Mouse (Mus musculus): ENCODE results near the gene Phf24.
A peak's percentile ranks its signal among the peaks of the same experiment; 100 is the strongest.

Gene Phf24

DNA sequence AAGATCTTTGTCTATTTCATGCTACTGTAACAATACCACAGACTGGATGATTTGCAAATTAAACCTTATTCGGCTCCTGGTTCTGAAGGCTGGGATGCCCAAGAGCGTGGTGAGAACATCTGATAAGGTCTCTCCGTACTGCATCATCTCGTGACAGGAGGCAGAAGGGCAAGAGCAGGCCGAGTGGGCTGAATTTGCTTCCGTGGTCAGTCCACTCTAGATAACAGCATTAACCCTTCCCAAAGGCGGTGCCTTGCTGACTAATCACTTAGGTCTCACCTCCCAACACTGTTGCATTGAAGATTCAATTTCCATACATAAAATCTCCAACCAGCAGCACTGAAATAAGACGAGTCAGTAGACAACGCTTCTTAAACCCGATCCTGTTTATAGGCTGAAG, 3.1 kb upstream of the Phf24 start:
- DNase-seq (ENCODE audit: low read depth, low spot score) = no peak

DNA sequence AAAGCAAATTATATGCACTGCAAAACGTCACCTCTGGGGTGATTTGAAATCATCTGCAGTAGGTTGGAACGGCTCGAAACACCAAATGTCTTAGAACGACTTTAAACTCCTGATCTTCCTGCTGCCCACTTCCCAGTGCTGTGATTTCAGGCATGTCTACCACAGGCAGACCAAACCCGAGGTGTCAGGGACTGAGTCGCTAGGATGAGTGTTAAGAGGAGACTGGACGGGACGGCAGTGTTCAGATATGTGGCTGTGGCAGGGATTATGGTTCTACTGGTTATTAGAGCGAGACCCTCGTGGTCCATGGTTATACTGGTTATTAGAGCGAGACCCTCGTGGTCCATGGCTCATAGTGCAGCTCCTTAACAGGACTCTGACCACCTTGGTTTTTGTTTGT, 1.1 kb upstream of the Phf24 start:
- DNase-seq (ENCODE audit: low read depth, low spot score) = no peak

DNA sequence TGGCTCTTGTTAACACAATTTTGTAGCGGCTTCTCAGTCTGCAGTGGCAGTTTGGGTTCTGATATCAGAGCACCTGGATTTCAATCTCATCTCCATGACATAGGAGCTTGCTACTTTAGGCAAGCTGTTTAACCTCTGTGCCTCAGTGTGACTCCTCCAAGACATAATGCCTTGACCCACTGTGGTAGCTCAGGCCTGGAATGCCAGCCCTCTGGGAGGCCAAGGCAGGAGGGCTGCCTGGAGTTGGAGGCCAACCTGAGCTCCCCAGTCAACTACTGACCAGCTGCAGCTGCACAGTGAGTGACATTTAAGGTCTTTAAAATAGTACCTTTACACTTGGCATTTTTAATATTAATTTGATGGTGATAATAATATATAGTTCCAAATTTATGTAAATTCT, 494 bp upstream of the Phf24 start:
- DNase-seq (ENCODE audit: low read depth, low spot score) = no peak

DNA sequence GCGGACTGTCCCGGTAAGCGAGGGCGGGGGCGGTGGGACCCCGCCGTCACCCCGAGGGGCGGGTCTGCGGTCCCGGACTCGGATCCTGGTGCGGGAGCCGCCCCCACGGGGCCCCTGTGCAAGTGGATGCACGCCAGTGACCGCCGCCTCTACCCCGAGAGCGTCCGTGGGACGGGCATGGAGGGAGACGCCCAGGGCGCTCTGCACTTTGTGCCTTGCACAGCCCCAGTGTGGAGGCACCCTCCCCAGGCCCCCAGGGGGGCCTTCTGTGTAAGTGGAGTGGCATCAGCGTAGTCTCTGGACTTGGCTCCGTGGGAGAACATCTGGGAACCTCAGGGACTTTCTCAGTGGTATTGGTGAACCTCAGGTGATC, 928 bp downstream of the Phf24 start:
- no peak for DNase-seq (ENCODE audit: low read depth, low spot score)

DNA sequence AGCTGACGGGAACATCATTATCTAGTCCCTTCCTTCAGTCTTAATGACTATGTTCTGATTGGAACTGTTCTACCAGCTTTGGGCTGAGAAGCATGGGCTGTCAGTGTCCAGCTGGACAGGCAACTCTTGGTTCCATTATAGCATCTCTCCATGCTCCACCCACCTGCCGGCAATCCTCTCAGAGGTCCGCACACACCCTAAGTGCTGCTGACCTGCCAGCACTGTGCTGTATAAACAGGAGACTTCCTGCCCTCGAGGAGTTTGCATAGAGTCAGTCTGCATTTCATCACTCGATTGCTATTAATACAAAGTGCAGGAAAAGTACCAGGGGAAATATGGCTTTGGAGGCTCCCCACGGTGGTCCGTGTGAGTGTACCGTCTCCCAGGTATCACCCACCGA, 4.3 kb downstream of the Phf24 start:
- no peak for DNase-seq (ENCODE audit: low read depth, low spot score)

DNA sequence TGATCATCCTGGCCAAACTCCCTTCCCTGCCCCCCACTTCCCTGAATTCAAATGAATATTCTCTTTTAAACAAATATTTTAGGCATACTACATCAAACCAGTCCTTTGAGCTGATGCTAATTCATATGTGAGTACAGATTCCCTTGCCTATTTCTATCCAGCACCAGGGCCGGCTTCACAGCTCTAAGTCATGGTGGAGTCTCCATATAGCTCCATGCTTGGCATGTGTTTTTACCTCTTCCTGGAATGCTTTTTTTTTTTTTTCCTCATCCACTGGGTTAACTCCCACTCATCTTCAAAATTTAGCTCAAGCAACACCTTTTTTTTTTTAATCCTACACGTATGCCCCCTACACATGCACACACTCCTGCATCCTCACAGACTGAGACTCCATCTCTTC, 5.1 kb downstream of the Phf24 start:
- DNase-seq (ENCODE audit: low read depth, low spot score) = no peak

DNA sequence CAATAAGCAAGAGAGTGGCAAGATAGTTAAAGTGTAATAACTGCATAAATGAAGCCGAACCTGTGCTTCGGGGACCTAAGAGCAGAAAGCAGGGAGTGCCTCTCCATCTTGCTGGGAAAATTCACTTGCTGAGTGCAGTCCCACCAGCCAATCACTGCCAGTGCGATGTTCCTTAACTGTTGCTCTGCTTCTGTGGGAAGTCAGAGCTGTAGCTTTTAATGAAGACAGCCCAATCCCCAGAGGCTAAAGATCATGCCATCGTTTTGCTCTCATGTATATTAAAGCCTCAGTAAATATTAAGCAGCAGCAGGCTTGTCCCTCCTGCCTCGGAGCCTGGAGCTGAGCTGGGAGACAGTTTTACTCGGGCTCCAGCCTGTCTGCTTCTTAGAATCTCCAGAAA, 5.6 kb downstream of the Phf24 start:
- DNase-seq (ENCODE audit: low read depth, low spot score) = no peak

DNA sequence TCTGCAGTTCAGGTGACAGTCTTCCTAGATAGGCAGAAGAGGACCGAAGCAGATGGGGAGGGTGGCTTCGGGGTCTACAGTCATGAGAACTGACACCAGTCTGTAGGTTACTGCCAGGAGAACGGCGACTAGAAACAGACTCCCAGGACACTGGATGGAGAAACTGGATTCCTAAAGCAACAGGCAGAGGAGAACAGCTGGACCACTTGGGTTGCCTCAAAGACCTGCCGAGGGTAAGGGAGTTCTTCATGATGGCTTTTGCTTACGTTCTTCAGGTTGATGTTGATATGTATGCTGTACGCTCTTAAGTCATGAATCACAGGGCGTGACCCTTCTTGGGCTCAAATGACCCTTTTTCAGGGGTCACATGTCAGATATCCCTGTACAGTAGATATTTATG, 6.0 kb downstream of the Phf24 start:
- no peak for DNase-seq (ENCODE audit: low read depth, low spot score)

DNA sequence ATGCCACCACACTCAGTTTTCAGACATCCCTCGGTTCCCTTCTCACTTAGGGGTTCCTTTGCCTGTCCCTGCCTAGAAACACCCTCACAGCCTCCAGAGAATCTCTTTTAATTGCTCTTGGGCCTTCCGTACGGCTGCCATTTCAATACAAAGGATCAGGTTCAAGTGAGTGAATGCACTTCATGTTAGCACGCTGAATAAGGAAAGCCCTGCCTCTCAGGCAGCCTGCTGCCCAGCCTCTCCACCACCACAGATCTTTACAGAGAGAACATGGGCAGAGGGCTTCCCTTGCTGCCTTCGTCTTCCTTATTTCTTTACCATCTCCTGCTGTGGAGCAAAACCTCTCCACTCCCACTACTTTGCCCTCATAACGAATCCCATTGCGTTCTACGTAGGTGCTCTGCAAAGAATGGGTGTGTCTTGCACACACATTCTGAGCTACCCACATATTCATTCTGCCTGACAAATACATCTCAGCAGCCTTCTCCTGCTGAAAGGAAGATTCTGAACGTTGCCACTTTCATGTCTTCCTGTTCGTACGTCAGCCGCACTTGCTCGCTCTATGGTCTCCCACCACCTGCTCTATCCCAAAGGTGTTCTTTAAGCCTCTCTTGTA, 7.7 kb downstream of the Phf24 start:
- DNase-seq (ENCODE audit: low read depth, low spot score) = no peak

DNA sequence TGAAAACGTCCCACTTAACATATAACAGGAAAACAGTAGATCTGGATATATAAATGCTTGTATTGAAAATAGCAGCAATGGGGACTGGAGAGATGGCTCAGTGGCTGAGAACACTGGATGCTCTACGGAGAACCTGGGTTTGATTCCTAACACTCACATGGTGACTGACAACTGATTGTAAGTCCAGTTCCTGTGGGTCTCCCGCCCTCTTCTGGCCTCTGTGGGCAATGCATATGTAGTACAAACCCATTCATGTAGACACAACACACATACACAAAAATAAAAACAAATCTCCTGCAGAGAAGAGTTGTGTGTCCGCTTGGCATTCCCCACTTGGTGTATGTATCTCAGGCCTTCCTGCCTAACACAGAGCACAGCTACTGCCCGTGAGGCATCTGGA, 11.7 kb downstream of the Phf24 start:
- no peak for DNase-seq (ENCODE audit: low read depth, low spot score)

DNA sequence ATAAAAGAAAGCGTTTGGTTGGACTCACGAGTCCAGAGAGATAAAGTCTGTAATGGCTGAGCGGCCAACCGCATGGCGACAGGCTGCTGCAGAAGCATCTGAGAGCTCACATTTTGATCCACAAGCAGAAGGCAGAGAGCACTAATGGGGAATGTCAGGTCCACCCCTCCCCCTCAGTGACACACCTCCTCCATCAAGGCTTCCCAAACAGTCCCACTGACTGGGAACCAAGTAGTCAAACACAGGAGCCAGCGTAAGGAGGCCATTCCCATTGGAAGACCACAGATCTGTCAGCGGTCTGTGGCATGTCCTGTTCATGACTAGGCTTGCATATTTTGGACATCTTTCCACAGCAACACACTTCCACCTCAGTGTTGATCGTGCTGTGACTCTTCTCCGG, 12.5 kb downstream of the Phf24 start:
- DNase-seq (ENCODE audit: low read depth, low spot score) = no peak

DNA sequence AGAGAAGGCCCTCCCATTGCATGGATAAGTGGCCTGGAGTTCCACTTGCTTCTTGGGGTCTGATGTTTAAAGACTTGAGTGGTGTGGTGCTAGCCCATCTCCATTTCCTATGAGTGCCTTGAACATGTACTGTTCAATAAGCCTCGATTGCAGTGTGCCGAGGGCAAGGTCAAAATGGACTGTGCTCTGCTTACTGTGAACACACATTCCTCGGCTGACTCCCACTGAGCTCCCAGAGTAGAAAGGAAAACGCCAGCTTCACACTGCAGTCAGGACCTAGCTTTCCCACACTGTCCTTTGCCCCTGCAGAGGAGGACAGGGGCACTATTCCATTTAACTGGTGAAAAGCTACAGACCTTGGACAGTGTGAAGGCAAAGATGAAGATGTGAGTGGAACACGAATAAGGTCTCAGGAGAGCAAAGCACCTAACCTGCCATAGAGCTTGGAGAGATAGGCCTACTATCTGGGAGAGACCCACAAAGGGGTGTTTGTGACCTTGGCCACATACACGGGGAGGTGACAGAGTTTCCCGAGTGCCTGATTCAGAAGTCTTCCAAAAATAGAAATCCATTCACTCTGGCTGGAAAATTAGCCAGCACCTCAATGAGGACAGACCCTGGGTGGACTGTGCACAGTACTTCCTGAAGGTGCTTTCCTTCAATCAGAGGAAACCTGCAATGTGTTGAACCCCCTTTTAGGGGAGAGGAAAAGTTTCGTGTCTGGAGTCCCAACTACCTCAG, 15.9 kb downstream of the Phf24 start:
- DNase-seq (ENCODE audit: low read depth, low spot score) = no peak

DNA sequence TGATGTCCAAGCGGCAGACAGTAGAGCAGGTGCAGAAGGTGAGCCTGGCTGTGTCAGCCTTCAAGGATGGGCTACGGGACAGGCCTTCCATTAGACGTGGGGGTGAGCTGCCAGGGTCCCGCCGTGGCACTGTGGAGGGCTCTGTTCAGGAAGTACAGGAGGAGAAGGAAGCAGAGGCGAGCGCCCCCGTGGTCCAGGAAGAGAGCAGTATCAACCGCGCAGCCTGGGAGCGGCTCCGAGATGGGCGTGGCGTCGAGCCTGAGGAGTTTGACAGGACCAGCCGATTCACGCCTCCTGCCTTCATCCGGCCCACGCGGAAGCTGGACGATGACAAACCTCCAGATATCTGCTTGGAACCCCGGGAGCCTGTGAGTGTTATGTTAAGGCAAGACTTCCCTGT, 17.2 kb downstream of the Phf24 start:
- DNase-seq (ENCODE audit: low read depth, low spot score) = no peak

DNA sequence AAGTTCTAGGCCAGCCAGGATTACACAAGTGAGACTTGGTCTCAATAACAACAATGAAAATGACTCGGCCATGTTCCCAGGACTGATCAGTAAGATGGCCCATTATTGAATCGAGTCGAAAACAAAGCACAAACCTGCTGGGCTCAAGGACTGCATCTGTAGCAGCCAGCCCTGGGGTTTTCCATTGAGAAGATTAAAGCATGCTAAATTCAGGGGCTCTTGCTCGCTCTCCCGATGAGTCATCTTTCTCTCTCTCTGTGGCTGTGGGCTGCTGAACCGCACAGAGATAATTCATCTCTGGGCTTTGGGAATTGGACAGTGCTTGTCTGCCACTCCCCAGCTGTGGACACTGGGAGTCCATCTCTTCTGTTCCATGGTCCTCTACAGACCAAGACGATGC, 24.9 kb downstream of the Phf24 start:
- no peak for DNase-seq (ENCODE audit: low read depth, low spot score)

DNA sequence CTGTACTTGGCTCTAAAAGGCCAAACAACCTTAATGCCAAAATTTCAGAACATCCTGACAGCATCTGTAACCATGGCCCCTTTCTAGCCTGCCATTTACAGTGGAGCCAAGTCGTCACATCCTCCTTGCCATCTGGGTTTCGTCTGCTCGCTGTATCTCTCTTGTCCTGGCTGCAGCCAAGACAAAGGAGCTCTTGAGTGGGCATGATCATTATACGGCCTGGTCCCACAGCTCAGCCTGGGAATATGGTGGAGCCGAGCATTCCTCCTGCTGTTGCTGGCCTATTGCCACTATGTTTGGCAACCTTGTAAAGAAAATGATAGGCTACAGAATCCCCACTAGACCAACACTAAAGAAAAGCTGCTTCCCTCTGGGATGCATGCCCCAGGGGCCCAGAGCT, 26.9 kb downstream of the Phf24 start:
- no peak for DNase-seq (ENCODE audit: low read depth, low spot score)

DNA sequence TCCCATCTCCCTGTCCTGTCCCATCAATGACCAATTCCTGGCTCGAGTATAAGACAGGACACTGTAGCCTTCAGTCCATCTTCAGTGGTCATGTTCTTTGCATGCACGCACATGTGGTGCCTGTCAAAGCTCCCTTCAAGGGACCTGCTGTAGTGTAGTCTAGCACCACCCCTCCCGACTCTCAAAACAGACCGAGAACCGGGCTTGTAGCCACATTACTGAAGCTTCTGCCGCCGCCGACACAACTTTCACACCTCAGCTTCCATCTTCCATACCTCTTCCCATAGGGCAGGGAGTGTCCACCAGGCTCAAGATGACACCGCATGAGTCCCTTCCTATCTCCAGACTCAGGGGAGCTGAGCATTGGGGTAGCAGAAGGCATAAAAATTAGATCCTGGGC, 27.7 kb downstream of the Phf24 start:
- no peak for DNase-seq (ENCODE audit: low read depth, low spot score)

DNA sequence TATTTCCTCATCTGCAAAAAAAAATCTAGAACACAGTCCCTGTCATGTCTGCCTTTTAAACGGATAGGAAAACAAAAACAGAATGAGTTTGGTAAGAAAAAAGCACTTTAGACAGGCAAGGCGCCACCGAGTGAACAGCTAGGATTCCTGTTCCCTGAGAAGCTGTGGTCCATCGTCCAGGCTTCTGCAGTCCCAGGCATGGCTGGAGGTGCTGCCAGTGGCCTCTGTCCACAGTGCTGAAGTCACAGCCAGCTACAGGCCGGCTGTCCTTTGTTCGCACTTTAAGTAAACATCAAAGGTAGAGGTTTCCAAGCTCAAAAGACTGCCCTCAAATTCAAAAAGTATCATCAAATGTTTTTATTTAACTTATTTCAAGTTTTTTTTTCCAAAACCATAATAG, 28.6 kb downstream of the Phf24 start:
- DNase-seq (ENCODE audit: low read depth, low spot score) = no peak

DNA sequence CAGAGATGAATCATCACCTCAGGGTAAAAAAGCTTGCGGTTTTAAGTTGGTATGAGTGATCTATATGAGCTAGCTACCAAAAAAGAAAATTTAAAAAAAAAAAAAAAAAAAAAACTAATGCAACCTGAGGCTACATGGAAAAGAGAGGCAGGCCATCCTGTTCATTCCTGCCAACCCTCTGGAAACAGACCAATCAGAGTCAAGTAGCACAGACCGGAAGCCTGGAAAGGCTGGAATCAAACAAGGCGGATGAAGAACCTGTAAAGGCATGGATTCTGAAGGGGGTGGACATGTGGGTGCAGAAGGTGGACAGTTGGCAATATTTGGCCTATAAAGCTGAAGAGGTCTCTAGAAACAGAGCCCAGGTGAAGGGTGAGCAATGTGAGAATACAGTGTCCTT, 29.0 kb downstream of the Phf24 start:
- no peak for DNase-seq (ENCODE audit: low read depth, low spot score)

DNA sequence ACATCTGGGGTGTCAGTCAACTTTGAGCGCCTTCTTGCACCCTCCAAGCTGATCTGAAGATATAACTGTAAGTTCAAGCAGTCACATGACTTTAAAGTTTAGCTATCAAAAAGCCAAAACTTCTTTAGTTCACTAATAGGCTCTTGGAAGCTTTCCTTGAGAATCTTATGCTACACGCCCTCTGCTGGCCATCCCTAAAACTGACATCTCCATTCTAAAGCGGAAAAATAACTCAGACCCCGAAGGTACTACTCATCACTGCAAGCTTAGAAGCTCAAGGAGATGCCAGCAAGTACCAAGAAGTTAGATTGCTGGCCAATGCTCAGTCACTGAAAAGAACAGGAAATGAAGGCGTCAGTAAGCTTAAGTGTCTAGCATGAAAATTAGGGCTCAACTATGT, 29.5 kb downstream of the Phf24 start:
- no peak for DNase-seq (ENCODE audit: low read depth, low spot score)

DNA sequence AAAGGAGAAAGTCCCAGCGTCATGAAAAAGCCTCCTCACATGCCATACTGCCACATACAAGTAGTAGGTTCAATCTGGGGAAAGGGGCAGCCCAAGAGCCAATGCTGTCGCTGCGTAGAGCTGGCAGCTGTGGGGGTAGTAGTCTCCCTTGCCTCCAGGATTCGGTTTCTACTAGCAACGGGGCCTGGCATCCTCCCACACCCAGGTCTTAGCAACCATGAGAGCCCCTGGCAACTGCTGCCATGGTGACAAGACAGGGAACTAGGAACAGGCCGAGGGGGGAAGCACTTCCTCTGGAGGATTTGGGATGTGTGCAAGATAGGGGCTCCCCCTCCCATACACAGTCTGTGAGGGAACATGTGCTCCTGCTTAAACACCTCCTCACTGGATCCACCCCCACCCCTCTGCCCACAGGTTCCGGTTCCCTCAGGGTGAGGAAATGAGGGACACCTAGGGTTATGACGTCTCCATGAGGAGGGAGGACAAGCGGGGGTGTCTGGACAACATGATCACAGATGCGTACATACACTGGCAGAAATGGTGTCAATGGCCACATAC, 30.4 kb downstream of the Phf24 start:
- no peak for DNase-seq (ENCODE audit: low read depth, low spot score)

DNA sequence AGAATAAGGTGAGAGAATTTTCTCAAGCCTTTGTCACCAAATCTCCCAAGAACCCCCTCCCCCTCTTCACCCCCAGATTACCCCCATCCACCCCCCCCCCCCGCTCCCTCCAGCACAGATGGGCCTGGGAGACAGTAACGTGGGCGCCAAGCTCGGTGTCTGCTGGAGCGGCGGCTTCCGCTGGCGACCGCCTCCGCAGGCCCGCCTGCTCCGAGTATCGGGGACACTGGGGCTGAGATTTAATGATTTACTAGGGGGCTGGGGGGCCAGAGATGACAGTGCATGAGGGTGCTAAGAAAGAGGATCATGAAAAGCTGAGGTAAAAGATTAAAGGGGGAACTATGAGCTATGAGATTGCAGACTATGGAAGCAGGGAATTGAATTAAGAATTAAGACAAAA, 32.1 kb downstream of the Phf24 start:
- DNase-seq (ENCODE audit: low read depth, low spot score) = no peak

DNA sequence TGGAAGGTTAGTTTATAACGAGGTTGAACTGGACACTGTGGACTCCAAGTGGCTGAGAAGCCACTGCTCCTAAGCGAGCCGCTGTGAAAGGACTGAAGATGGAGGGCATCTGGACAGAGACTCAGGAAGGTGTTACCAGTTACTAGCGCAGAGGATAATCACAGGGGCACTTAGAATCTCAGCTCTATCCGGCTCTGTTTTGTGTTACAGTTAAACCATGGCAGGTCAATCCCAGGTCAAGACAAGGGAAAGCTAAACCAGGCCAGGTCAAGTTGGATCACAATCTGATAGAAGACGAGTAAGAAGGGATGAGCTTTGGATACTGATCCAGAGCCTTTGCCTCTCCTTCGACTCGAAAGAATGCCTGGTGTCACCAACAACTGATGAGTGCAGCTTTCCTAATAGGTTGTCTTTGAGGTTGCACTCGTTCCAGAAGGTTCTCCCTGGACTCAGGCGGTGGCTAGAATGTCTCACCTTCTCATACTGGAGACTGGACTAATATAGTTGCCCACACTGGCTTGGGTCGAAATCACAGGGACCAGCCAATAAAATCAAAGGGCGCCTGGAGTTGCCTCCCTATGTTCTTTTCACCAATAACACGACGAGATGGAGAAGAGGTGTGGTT, 32.7 kb downstream of the Phf24 start:
- no peak for DNase-seq (ENCODE audit: low read depth, low spot score)

DNA sequence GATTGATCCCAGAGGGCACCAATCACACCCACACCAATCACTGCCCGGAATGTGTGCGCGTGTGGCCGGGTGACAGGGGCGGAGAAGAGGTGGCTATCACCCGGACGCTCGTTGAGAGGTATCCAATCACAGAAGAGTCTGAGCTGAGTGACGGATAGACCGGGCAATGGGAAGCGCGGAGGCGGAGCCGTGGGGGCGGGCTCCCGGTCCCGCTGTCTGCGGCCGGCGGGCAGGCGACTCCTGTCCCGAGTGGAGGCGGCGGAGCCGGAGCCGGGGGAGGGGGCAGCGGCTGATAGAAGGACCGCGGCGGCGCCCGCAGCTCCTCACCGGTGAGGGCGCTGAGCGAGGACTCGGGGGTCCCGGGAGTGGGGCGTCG, 33.2 kb downstream of the Phf24 start, which contains the start of gene Dnajb5:
Gene Dnajb5 (plus strand): TSS at position 139 of the 376 bp plus-strand sequence.
- DNase-seq (ENCODE audit: low read depth, low spot score) = peak; percentile 99
